Mouse (Mus musculus) lung, adult 2 months (tissue): ENCODE measurements at regions not wholly inside any gene's neighbourhood (a gene's known extent, or its start where the extent isn't known, plus 50 kb on each side); places are given as distances from the start of the nearest gene placed in this dataset.

Source experiments
- DNase-seq: peaks from one replicate; pipeline ENCODE4 v3.0.0; 2022
- H3K4me1 ChIP-seq: fragments of 200-500 bp; 2 replicates; pipeline ENCODE4 v1.6.1; 2011; ENCODE audit warnings: low read length; ENCODE audit not compliant: control insufficient read depth, insufficient read depth
- H3K4me3 ChIP-seq: fragments of 200-500 bp; replicated peaks from 2 replicates; pipeline ENCODE3; 2011; ENCODE audit warnings: low read depth, mild to moderate bottlenecking, control low read depth, low read length; ENCODE audit errors: extremely low read depth
- CTCF ChIP-seq: fragments of 200-500 bp; IDR thresholded peaks from 2 replicates; pipeline ENCODE4 v1.5.1; 2011; ENCODE audit warnings: mild to moderate bottlenecking, low read length, control low read depth; ENCODE audit not compliant: insufficient read depth
- POLR2A ChIP-seq: fragments of 200-500 bp; IDR thresholded peaks from 2 replicates; pipeline ENCODE4 v1.6.1; 2011; ENCODE audit warnings: low read depth, mild to moderate bottlenecking, control low read depth, low read length, borderline replicate concordance; ENCODE audit errors: extremely low read depth
- WGBS: fragments of 180-500 bp; shearing (Covaris S2); methylation state at CpG from one replicate; pipeline ENCODE4 v1.1.7; 2018; 5-methylcytosine and 5-hydroxymethylcytosine counted together

DNA sequence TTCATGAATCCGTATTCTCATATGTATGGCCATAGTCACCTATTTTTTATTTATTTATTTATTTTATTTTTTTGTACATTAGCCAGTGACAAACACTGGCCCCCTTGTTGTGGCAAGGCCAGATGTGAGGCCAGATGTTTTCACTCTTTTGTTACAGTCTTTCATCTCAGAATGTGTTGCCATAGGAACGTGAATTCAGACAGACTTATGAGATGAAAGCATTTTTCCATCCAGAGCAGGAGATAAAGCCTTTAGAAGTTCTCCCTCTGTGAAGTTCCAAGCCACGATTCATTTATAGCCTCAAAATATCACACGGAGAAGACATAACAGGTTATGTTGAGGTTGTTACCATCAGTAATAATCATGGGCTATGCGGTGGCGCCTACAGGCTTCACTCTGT is 220.9 kb downstream of the Arpp21 start:
- Histone ChIP-seq H3K4me3 (no peak overlapping the region), H3K4me1 (no peaks in the 10 kb centered on the region)
- TF ChIP-seq POLR2A, result no peak
- no peak for TF ChIP-seq CTCF
- 46% methylated on average over 6 of the region's 6 CpGs for WGBS
- DNase-seq, result no peak

DNA sequence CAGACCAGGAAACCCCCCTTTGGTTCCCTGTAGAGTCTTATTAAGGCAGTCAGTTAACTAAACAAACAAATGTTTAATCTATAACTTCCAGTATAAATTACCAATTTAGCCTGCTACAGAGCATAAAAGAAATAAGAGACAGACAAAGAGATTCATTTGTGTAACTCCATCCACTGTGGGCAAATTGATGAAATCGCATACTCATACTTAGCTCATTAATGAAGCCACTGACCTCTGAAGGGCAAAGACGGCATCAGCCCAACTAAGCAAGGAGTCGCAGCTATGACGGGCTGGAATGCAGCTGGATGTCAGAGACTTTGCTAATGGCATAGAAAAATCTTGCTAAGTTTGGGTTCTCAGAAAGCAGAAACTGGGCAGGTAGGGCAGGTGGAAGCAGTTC is 241.3 kb downstream of the Arpp21 start:
- 50% methylated on average over 4 of the region's 4 CpGs for WGBS

DNA sequence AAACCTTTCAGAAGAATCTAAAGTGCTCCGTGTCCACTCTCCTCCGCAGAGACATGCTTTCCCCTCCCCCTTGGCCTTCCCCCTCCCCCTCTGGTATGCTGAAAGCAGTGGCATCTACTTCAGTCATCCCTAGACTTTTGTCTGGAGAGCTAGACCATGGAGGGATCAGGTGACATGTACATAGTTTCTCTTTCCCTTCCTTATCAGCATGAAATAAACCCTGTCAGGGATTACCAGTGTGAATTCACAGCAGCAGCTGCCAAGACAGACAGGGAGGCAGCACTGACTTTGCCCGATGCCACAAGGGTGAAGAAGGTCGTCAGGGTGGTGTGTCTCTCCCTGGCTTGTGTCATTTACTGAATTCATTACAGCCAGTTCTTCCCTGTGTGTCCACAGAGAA is 241.9 kb downstream of the Arpp21 start:
- no peaks in the 10 kb centered on the region for H3K4me1 ChIP-seq
- DNase-seq, result no peak
- H3K4me3 ChIP-seq, result no peak overlapping the region
- WGBS, result 23% methylated on average over 4 of the region's 4 CpGs
- no peak for TF ChIP-seq POLR2A
- TF ChIP-seq CTCF, result no peak

More for the DNA sequence above, 241.3 kb downstream of the Arpp21 start:
- no peak for DNase-seq
- TF ChIP-seq POLR2A, result no peak
- no peak for TF ChIP-seq CTCF
- no peak overlapping the region for H3K4me3 ChIP-seq
- H3K4me1 ChIP-seq, result no peaks in the 10 kb centered on the region

DNA sequence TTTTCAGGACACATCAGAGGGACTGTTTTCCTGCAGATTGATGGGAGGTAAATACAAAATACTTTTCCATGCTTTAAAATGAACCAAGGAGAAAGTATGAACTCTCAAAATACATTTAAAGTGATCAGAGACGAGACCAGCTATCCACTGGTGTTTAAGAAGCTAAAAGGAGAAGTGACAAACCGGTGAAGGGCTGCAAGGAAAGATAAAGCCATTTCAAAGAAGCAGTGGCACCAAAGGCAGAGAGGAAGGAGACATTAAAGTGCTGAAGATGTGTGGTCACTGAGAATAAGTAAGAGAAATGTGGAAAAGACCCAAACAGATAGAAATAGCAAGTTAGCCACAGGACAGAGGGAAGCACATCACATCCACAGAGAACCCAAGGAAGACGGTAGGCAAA is 245.7 kb downstream of the Arpp21 start:
- 57% methylated on average over 3 of the region's 3 CpGs for whole genome bisulfite sequencing
- Histone ChIP-seq H3K4me1 (no peaks in the 10 kb centered on the region), H3K4me3 (no peak overlapping the region)
- DNase-seq, result no peak
- TF ChIP-seq POLR2A (no peak), CTCF (no peak)

DNA sequence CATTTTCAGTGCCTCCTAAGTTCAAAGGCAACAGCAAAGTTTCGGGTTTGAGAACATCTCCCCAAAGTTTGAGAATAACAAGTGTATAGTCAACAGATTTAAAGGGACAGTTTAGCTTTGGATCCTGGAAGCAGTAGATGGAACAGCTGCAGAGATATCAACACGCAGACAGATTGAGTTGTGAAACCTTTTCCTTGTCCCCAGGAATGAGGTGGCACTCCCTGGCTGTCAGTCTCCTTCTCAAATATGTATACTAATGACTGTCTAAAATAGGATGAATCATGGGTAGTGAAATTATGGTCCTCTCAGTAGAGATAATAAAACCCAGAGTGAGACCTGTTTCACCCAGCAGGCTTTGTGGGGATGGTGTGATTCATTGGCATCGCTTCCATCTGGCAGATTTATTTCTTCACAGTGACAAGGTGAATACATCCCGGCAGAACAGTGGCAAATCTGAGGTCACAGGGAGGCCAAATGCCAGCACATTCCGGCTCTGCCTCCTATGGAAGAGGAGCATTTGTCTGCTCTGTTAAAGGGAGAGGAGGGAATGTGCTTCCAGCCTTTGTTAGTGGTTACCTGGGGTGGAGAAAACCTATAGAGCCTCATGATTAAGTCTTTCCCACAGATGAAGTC is 272.2 kb downstream of the Arpp21 start:
- Histone ChIP-seq H3K4me1 (no peaks in the 10 kb centered on the region), H3K4me3 (no peak overlapping the region)
- no peak for DNase-seq
- TF ChIP-seq CTCF (no peak), POLR2A (no peak)
- WGBS, result 36% methylated on average over 5 of the region's 5 CpGs

DNA sequence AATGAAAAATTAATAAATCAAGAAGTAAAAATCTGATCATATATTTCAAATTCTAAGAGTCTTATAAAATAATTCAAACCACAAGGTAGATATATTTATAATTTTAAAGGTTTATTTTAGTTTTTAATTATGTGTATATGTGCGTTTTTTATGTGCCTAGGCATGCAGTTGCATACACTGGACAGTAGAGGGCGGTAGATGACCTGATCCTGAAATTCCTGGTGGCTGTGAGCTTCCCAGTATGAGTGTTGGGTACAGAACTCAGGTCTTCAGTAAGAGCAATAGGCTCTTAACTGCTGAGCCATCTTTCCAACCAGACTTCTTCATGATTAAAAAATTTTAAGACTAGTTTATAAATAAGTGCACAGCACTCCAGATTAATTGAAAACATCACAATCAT is 267.7 kb upstream of the Stac start:
- TF ChIP-seq POLR2A (no peak), CTCF (no peak; the same call in 1 of the 2 replicates)
- Histone ChIP-seq H3K4me1 (no peaks in the 10 kb centered on the region), H3K4me3 (no peak overlapping the region)
- no peak for DNase-seq
- WGBS, result 44% methylated on average over 2 of the region's 2 CpGs

DNA sequence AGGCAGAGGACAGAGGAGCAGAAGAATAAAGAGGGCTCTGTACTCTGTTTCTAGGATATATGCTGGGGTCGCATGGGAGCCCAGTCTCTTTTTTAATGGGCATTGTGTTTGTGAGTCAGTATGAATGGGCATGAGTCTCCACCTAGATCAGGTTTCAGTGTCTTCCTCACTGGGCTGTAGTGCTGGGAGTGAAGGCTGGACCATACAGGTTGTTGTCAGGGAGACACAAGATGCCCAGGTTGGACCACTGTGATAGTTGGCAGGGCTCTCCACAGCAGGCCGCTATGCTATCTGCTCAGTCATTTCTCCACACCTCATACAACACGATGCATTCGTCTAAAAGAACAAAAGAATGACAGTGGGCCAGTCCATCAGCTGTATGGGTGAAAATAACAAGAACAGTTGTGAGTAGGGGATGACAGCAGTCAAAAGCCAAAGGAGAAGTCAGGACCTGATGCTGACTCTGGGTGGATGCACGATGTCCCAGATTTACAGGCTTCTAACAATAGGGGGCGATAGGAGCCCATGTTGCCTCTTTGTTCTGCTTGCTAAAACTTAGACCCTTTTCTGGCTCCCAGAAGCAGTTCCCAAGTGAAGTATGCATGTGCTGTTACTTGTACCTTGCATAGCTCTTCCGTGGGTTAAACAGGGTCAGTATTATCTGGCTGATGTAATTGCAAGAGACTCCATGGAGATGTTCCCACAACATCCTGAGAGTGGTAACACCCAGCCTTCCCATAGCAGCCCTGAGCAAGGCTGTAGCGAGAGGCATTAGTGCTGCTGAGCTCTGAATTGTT is 249.3 kb upstream of the Stac start:
- 47% methylated on average over 8 of the region's 8 CpGs for WGBS
- no peak for DNase-seq
- no peaks in the 10 kb centered on the region for H3K4me1 ChIP-seq
- H3K4me3 ChIP-seq, result no peak overlapping the region
- TF ChIP-seq CTCF (no peak), POLR2A (no peak)

DNA sequence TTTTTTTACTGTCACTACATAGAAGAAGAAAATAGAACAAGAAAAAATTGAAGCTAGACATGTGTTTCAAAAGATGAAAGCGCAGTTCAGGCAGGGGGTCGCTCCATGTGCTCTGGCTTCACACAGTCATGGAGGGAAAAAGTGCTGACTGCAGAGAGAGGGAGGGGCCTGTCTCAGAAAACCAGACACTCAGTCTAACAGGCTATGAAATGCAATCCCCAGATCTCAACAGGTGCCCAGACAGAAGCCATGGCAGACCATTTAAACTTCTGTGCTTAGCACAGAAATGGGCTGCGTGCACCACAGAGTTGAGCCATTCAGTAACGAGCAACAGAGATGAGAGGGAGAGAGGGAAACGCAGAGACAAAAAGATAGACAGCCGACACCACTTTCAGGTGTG is 242.3 kb upstream of the Stac start:
- DNase-seq, result no peak
- Histone ChIP-seq H3K4me1 (no peaks in the 10 kb centered on the region), H3K4me3 (no peak overlapping the region)
- WGBS, result 84% methylated on average over 6 of the region's 6 CpGs
- TF ChIP-seq CTCF (no peak), POLR2A (no peak)

DNA sequence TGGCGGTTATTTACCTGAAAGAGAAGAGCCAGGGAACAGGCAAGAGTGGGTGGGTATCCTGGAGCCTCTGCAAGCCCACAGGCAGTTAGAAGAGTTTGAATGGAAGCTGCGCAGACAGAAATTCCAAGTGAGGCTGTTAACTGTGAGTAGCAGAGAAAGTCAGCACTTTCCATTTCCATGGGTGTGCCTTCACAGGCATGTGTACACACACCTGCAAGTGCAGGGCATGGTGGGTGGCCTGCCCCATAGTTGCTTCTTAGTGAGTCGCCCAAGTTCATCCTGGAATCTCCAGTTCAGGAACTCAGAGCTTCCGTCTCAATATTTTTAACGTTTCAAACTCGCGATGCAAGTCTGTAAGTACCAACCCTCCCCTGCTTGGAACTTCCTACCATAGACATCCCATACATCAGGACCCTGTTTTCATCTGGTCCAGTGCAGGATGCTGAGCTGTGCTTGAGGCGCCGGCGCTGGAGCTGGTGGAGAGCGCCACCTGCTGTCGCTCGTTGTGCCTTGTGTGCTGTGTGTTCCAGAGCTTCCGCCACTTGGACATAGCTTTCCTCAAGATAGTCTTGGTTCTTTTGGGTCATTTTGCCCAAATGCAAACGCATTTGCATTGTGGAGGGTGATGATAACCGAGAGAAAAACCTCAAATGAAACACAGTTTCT is 228.3 kb upstream of the Stac start:
- WGBS, result 15% methylated on average over 16 of the region's 16 CpGs
- DNase-seq, result peak; percentile 38
- Histone ChIP-seq H3K4me1 (no peaks in the 10 kb centered on the region), H3K4me3 (no peak overlapping the region)
- TF ChIP-seq POLR2A, result no peak
- peak; percentile 75 for TF ChIP-seq CTCF
